Mouse (Mus musculus): ENCODE results near the gene Ktn1. TPM values are rescaled to one million over a fixed set of nuclear protein-coding genes. Genes with fewer than 3 reads are reported as not detected.
A peak's percentile ranks its signal among the peaks of the same experiment; 100 is the strongest.

The Ktn1 gene
- total and polyA plus RNA-seq, 2 experiments from 2014 or later, result 55.3 to 79.9 TPM

GRCm38 (mm10) chr14:47648706-47649630 is 720 bp downstream of the Ktn1 start:
- DNase-seq, result peak; percentile 77
- ATAC-seq, result peak; percentile 93
- H3K27ac ChIP-seq (ENCODE audit: low read depth, low read length), result peak overlapping the region; percentile 83
- H3K4me2 ChIP-seq (ENCODE audit: low read depth), result peak overlapping the region; percentile 78
- no peaks in the 10 kb centered on the region for H3K9me3 ChIP-seq (ENCODE audit: low read length)
- H3K36me3 ChIP-seq (ENCODE audit: insufficient read depth), result no peaks in the 10 kb centered on the region
- no peaks in the 10 kb centered on the region; the same call in 1 of the 2 replicates for H3K27me3 ChIP-seq (ENCODE audit: insufficient read depth, low read length)
- WGBS, result 1% methylated on average over 70 of the region's 82 CpGs
- peak overlapping the region; percentile 94 for H3K4me3 ChIP-seq (ENCODE audit: low read depth, low read length)
- H3K4me1 ChIP-seq (ENCODE audit: insufficient read depth), result no peaks in the 10 kb centered on the region
- peak overlapping the region; percentile 98 for H3K9ac ChIP-seq
- TF ChIP-seq CTCF (IDR thresholded peaks at IDR 0.05; ENCODE audit: low read depth), result no peak

DNA sequence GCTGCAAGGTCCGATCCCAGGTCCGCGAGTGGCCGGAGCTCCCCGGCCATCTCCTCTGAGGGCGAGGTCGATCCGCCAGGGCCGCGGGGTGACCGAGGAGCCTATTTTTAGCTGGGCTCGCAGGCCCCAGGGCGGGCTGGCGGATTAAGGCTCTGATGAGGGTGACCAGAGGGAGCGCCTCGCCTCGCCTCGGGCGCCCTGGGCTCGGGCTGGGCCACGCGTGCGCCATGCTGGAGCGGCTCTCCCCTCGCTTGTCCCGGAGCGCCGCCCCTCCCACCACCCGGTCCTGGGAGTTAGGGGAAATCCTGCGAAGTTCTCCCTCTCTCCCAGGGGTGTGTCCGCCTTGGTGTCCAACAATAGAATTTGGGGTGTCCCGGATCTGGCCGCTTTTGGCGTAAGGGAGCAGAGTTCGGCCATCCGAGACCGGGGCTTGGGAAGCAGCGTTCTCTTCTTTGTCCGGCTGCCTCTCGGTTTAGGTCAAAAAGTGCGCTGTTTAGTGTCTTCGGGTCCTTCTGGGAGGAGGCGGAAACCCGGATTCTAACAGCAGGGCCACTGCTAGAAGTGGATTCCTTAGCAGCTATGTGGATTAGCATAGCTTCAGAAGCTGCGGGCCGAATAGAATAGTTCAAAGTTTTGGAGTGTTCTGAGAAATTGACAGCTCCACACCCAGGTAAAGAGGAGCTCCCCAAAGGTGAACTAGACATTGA is 1.5 kb downstream of the Ktn1 start:
- no peaks in the 10 kb centered on the region for H3K36me3 ChIP-seq (ENCODE audit: insufficient read depth)
- H3K27ac ChIP-seq (ENCODE audit: low read depth, low read length), result peak overlapping the region; percentile 83
- H3K27me3 ChIP-seq (ENCODE audit: insufficient read depth, low read length), result no peaks in the 10 kb centered on the region; the same call in 1 of the 2 replicates
- 1% methylated on average over 46 of the region's 46 CpGs for WGBS
- H3K4me1 ChIP-seq (ENCODE audit: insufficient read depth), result no peaks in the 10 kb centered on the region
- H3K9ac ChIP-seq, result peak overlapping the region; percentile 98
- H3K4me3 ChIP-seq (ENCODE audit: low read depth, low read length), result peak overlapping the region; percentile 94
- ATAC-seq, result peak; percentile 86
- no peak for TF ChIP-seq CTCF (IDR thresholded peaks at IDR 0.05; ENCODE audit: low read depth)
- peak overlapping the region; percentile 78 for H3K4me2 ChIP-seq (ENCODE audit: low read depth)
- no peaks in the 10 kb centered on the region for H3K9me3 ChIP-seq (ENCODE audit: low read length)
- peak; percentile 55 for DNase-seq

GRCm38 (mm10) chr14:47650338-47650720 is 2.1 kb downstream of the Ktn1 start:
- Histone ChIP-seq H3K27me3 (ENCODE audit: insufficient read depth, low read length) (no peaks in the 10 kb centered on the region; the same call in 1 of the 2 replicates), H3K9ac (peak overlapping the region; percentile 98; the same call in 1 of the 2 replicates), H3K4me2 (ENCODE audit: low read depth) (peak overlapping the region; percentile 78), H3K9me3 (ENCODE audit: low read length) (no peaks in the 10 kb centered on the region), H3K4me3 (ENCODE audit: low read depth, low read length) (peak overlapping the region; percentile 94), H3K27ac (ENCODE audit: low read depth, low read length) (no peak overlapping the region), H3K36me3 (ENCODE audit: insufficient read depth) (no peaks in the 10 kb centered on the region), H3K4me1 (ENCODE audit: insufficient read depth) (no peaks in the 10 kb centered on the region)
- WGBS, result 13% methylated on average over 6 of the region's 6 CpGs
- DNase-seq (no peak), ATAC-seq (no peak)
- no peak for TF ChIP-seq CTCF (IDR thresholded peaks at IDR 0.05; ENCODE audit: low read depth)

DNA sequence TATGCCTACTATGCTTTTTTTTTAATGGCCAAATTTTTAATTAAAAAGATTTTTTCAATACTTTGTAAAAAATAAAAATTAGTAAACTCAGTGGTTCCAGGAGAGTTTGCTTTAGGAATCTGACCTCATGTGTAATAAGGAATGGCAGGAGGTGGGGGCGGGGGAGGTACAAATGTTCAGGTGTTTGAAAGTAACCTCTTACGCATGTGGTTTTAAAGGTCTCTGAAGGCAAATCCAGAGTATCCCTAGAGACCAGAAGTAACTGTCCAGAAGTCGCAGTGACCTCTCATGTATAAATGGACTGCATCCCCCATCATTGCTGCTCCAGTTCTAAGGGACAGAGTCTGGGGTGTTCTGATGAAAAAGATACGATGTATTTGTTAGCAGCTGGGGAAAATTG is 3.0 kb downstream of the Ktn1 start:
- Histone ChIP-seq H3K27ac (ENCODE audit: low read depth, low read length) (no peak overlapping the region), H3K4me3 (ENCODE audit: low read depth, low read length) (no peak overlapping the region), H3K27me3 (ENCODE audit: insufficient read depth, low read length) (no peaks in the 10 kb centered on the region; the same call in 1 of the 2 replicates), H3K4me1 (ENCODE audit: insufficient read depth) (no peaks in the 10 kb centered on the region), H3K4me2 (ENCODE audit: low read depth) (no peak overlapping the region), H3K9ac (no peak overlapping the region), H3K36me3 (ENCODE audit: insufficient read depth) (no peaks in the 10 kb centered on the region), H3K9me3 (ENCODE audit: low read length) (no peaks in the 10 kb centered on the region)
- no peak for TF ChIP-seq CTCF (IDR thresholded peaks at IDR 0.05; ENCODE audit: low read depth)
- ATAC-seq (no peak), DNase-seq (no peak)
- WGBS, result 93% methylated on average over 4 of the region's 4 CpGs

GRCm38 (mm10) chr14:47655444-47655843 is 7.2 kb downstream of the Ktn1 start:
- DNase-seq (no peak), ATAC-seq (no peak)
- Histone ChIP-seq H3K4me1 (ENCODE audit: insufficient read depth) (no peaks in the 10 kb centered on the region), H3K36me3 (ENCODE audit: insufficient read depth) (no peaks in the 10 kb centered on the region), H3K9me3 (ENCODE audit: low read length) (no peaks in the 10 kb centered on the region), H3K27me3 (ENCODE audit: insufficient read depth, low read length) (no peaks in the 10 kb centered on the region), H3K9ac (no peak overlapping the region), H3K27ac (ENCODE audit: low read depth, low read length) (no peak overlapping the region), H3K4me3 (ENCODE audit: low read depth, low read length) (no peak overlapping the region), H3K4me2 (ENCODE audit: low read depth) (no peak overlapping the region)
- 84% methylated on average over 2 of the region's 2 CpGs for WGBS
- TF ChIP-seq CTCF (IDR thresholded peaks at IDR 0.05; ENCODE audit: low read depth), result no peak

GRCm38 (mm10) chr14:47663844-47664469 is 15.7 kb downstream of the Ktn1 start:
- Histone ChIP-seq H3K9ac (no peak overlapping the region), H3K4me3 (ENCODE audit: low read depth, low read length) (no peak overlapping the region), H3K36me3 (ENCODE audit: insufficient read depth) (0 out of 2 replicates have a peak, but pooled peaks cover 6% of the 10 kb centered on the region), H3K9me3 (ENCODE audit: low read length) (no peaks in the 10 kb centered on the region), H3K4me1 (ENCODE audit: insufficient read depth) (no peaks in the 10 kb centered on the region), H3K27ac (ENCODE audit: low read depth, low read length) (no peak overlapping the region), H3K27me3 (ENCODE audit: insufficient read depth, low read length) (no peaks in the 10 kb centered on the region), H3K4me2 (ENCODE audit: low read depth) (no peak overlapping the region)
- no peak for DNase-seq
- 73% methylated on average over 11 of the region's 11 CpGs for WGBS
- TF ChIP-seq CTCF (IDR thresholded peaks at IDR 0.05; ENCODE audit: low read depth), result no peak
- no peak for ATAC-seq

Data from forebrain, postnatal 0 days (tissue).